Mouse (Mus musculus) spleen, adult 2 months (tissue): ENCODE measurements at regions not wholly inside any gene's neighbourhood (a gene's known extent, or its start where the extent isn't known, plus 50 kb on each side); places are given as distances from the start of the nearest gene placed in this dataset.

ENCODE experiments used
- CTCF ChIP-seq: fragments of 200-500 bp; IDR thresholded peaks from 2 replicates; pipeline ENCODE4 v1.5.1; 2011; ENCODE audit warnings: mild to moderate bottlenecking, inconsistent platforms; ENCODE audit not compliant: insufficient read depth, insufficient read length, insufficient replicate concordance; ENCODE audit errors: extremely low read depth
- POLR2A ChIP-seq: fragments of 200-500 bp; IDR thresholded peaks from 2 replicates; pipeline ENCODE4 v1.6.1; 2011; ENCODE audit warnings: low read depth, low read length, inconsistent platforms

- no peak for TF ChIP-seq CTCF
- TF ChIP-seq POLR2A = no peak
Measured at GRCm38 (mm10) chr11:32946481-32947001, 122.1 kb upstream of the Smim23 start.
